Mouse (Mus musculus): Measurements from ENCODE around the gene Wars. TPM values are rescaled to one million over a fixed set of nuclear protein-coding genes. Genes with fewer than 3 reads are reported as not detected.
A peak's percentile ranks its signal among the peaks of the same experiment; 100 is the strongest.

The Wars gene
- polyA plus RNA-seq, 1 experiment: 126 TPM

- WGBS: 62% methylated on average over 3 of the region's 3 CpGs
- DNase-seq (ENCODE audit: low read depth, low spot score): no peak
Observed at GRCm38 (mm10) chr12:108914198-108914597, 20.2 kb upstream of the Wars start.

GRCm38 (mm10) chr12:108912442-108912841, 18.5 kb upstream of the Wars start:
- DNase-seq (ENCODE audit: low read depth, low spot score): no peak
- 90% methylated on average over 2 of the region's 2 CpGs for WGBS

GRCm38 (mm10) chr12:108909846-108910433, 16.0 kb upstream of the Wars start:
- 79% methylated on average over 8 of the region's 8 CpGs for WGBS
- DNase-seq (ENCODE audit: low read depth, low spot score): no peak

- no peak for DNase-seq (ENCODE audit: low read depth, low spot score)
- 95% methylated on average over 12 of the region's 12 CpGs for WGBS
Observed at GRCm38 (mm10) chr12:108906398-108906797, 12.4 kb upstream of the Wars start.

GRCm38 (mm10) chr12:108905620-108906302, 11.8 kb upstream of the Wars start:
- WGBS: 90% methylated on average over 14 of the region's 14 CpGs
- no peak for DNase-seq (ENCODE audit: low read depth, low spot score)

- DNase-seq (ENCODE audit: low read depth, low spot score): no peak
- WGBS: 21% methylated on average over 8 of the region's 8 CpGs
Observed at GRCm38 (mm10) chr12:108904276-108904653, 10.3 kb upstream of the Wars start.

GRCm38 (mm10) chr12:108903600-108904275, 9.8 kb upstream of the Wars start:
- 43% methylated on average over 8 of the region's 8 CpGs for WGBS
- no peak for DNase-seq (ENCODE audit: low read depth, low spot score)

GRCm38 (mm10) chr12:108902940-108903339, 9.0 kb upstream of the Wars start:
- 29% methylated on average over 8 of the region's 8 CpGs for WGBS
- no peak for DNase-seq (ENCODE audit: low read depth, low spot score)

- DNase-seq (ENCODE audit: low read depth, low spot score): no peak
- 49% methylated on average over 5 of the region's 5 CpGs for WGBS
Observed at GRCm38 (mm10) chr12:108901346-108901745, 7.4 kb upstream of the Wars start.

GRCm38 (mm10) chr12:108896006-108896405, 2.0 kb upstream of the Wars start:
- DNase-seq (ENCODE audit: low read depth, low spot score): no peak
- 26% methylated on average over 3 of the region's 3 CpGs for WGBS

- WGBS: 2% methylated on average over 7 of the region's 7 CpGs
- DNase-seq (ENCODE audit: low read depth, low spot score): no peak
Observed at GRCm38 (mm10) chr12:108894432-108894816, 450 bp upstream of the Wars start.

- no peak for DNase-seq (ENCODE audit: low read depth, low spot score)
- WGBS: 10% methylated on average over 12 of the region's 12 CpGs
Observed at GRCm38 (mm10) chr12:108892989-108893714, 822 bp downstream of the Wars start, which contains the start of gene Wdr25. Gene Wdr25, plus strand, starts transcription at chr12:108893631.

GRCm38 (mm10) chr12:108888632-108889031, 5.3 kb downstream of the Wars start:
- 30% methylated on average over 4 of the region's 4 CpGs for WGBS
- DNase-seq (ENCODE audit: low read depth, low spot score): no peak

GRCm38 (mm10) chr12:108887077-108887476, 6.9 kb downstream of the Wars start:
- no peak for DNase-seq (ENCODE audit: low read depth, low spot score)
- WGBS: 32% methylated on average over 4 of the region's 4 CpGs

- no peak for DNase-seq (ENCODE audit: low read depth, low spot score)
Observed at GRCm38 (mm10) chr12:108885906-108886305, 8.1 kb downstream of the Wars start.

GRCm38 (mm10) chr12:108882776-108883175, 11.2 kb downstream of the Wars start:
- DNase-seq (ENCODE audit: low read depth, low spot score): no peak
- whole genome bisulfite sequencing: 81% methylated on average over 8 of the region's 8 CpGs

More at GRCm38 (mm10) chr12:108885906-108886305, 8.1 kb downstream of the Wars start:
- WGBS: 72% methylated on average over 1 of the region's 1 CpGs

GRCm38 (mm10) chr12:108881192-108881591, 12.8 kb downstream of the Wars start:
- DNase-seq (ENCODE audit: low read depth, low spot score): no peak
- WGBS: 32% methylated on average over 3 of the region's 3 CpGs

- 40% methylated on average over 5 of the region's 5 CpGs for WGBS
- peak; percentile 89 for DNase-seq (ENCODE audit: low read depth, low spot score)
Observed at GRCm38 (mm10) chr12:108880606-108881005, 13.4 kb downstream of the Wars start.

- 94% methylated on average over 4 of the region's 4 CpGs for WGBS
- DNase-seq (ENCODE audit: low read depth, low spot score): no peak
Observed at GRCm38 (mm10) chr12:108879138-108879537, 14.8 kb downstream of the Wars start.

GRCm38 (mm10) chr12:108873122-108873521, 20.9 kb downstream of the Wars start:
- DNase-seq (ENCODE audit: low read depth, low spot score): no peak
- WGBS: 74% methylated on average over 5 of the region's 5 CpGs
